In genomic region chr2:28533901-28534435, GRCm38 (mm10) we compare ENCODE assay signal across 8 mouse cellular contexts. TPM values are rescaled to one million over a fixed set of nuclear protein-coding genes. Genes with fewer than 3 reads are reported as not detected.
A peak's percentile ranks its signal among the peaks of the same experiment; 100 is the strongest.
DNase-seq lines count a peak whose midpoint lies in the region; ATAC-seq and TF ChIP-seq lines count a peak whose summit lies in the region.

No protein-coding gene starts in this region.

- no peak for DNase-seq in lung, adult 2 months
- DNase-seq in lung, postnatal 10 days, result no peak
- DNase-seq in limb, embryonic 11.5 days (ENCODE audit: low spot score), result no peak
- no peak for DNase-seq in spleen, adult 18-20 months
- no peak for DNase-seq in Muller cell, postnatal 12 days (ENCODE audit: inconsistent ontology term)

- no peaks in the 10 kb centered on the region for H3K27me3 ChIP-seq in forebrain, embryonic 12.5 days
- H3K27me3 ChIP-seq in limb, embryonic 11.5 days (ENCODE audit: control insufficient read depth, insufficient read depth, low read length), result no peaks in the 10 kb centered on the region

- peaks cover 12% of the 10 kb centered on the region for H3K4me1 ChIP-seq in lung, adult 2 months (ENCODE audit: control insufficient read depth, insufficient read depth, low read length)
- H3K4me1 ChIP-seq in forebrain, embryonic 12.5 days, result peaks cover 98% of the 10 kb centered on the region
- peaks cover 56% of the 10 kb centered on the region for H3K4me1 ChIP-seq in limb, embryonic 11.5 days (ENCODE audit: control insufficient read depth, insufficient read depth, low read length)
- peaks cover 80% of the 10 kb centered on the region for H3K4me1 ChIP-seq in olfactory bulb, adult 2 months (ENCODE audit: control insufficient read depth, insufficient read depth, low read length)

- 46% methylated on average over 7 of the region's 7 CpGs for WGBS in lung, adult 2 months
- WGBS in forebrain, embryonic 12.5 days, result 59% methylated on average over 7 of the region's 7 CpGs
- WGBS in limb, embryonic 11.5 days, result 65% methylated on average over 7 of the region's 7 CpGs
- WGBS in olfactory bulb, adult 2 months, result 20% methylated on average over 7 of the region's 7 CpGs

- H3K9me3 ChIP-seq in forebrain, embryonic 12.5 days, result no peaks in the 10 kb centered on the region
- H3K9me3 ChIP-seq in limb, embryonic 11.5 days (ENCODE audit: control insufficient read depth, low read length), result no peaks in the 10 kb centered on the region

- H3K9ac ChIP-seq in forebrain, embryonic 12.5 days, result peak overlapping the region; percentile 69
- peak overlapping the region; percentile 74 for H3K9ac ChIP-seq in limb, embryonic 11.5 days (ENCODE audit: low read length)

- peak overlapping the region; percentile 79 for H3K27ac ChIP-seq in forebrain, embryonic 12.5 days
- peak overlapping the region; percentile 85 for H3K27ac ChIP-seq in limb, embryonic 11.5 days (replicated peaks; ENCODE audit: low read depth, low read length)
- peak overlapping the region; percentile 54 for H3K27ac ChIP-seq in olfactory bulb, adult 2 months (ENCODE audit: insufficient read depth, low read depth, low read length)

- ATAC-seq in forebrain, embryonic 12.5 days (ENCODE audit: low FRiP score), result peak; percentile 7; the same call in 1 of the 2 replicates
- 0 out of 2 replicates have a peak, but pooled peaks have one; percentile 2 for ATAC-seq in limb, embryonic 11.5 days (ENCODE audit: insufficient number of reproducible peaks, low FRiP score, low TSS enrichment, low read depth)
- no peak for ATAC-seq in CD4-positive, CD25-positive, alpha-beta regulatory T cell, adult 4 months

- no peak for TF ChIP-seq CTCF in lung, adult 2 months (IDR thresholded peaks at IDR 0.05; ENCODE audit: insufficient read depth, low read length)
- no peak for TF ChIP-seq CTCF in olfactory bulb, adult 2 months (IDR thresholded peaks at IDR 0.05; ENCODE audit: insufficient read depth, low read depth, low read length)

- TF ChIP-seq POLR2A in lung, adult 2 months (IDR thresholded peaks at IDR 0.05; ENCODE audit: borderline replicate concordance, extremely low read depth, low read depth, low read length), result no peak
- no peak for TF ChIP-seq POLR2A in olfactory bulb, adult 2 months (IDR thresholded peaks at IDR 0.05; ENCODE audit: insufficient read depth, low read depth, low read length)

- H3K36me3 ChIP-seq in forebrain, embryonic 12.5 days (replicated peaks), result no peaks in the 10 kb centered on the region
- no peaks in the 10 kb centered on the region for H3K36me3 ChIP-seq in limb, embryonic 11.5 days (ENCODE audit: control insufficient read depth, insufficient read depth, low read length)

- peak overlapping the region; percentile 84 for H3K4me2 ChIP-seq in forebrain, embryonic 12.5 days
- H3K4me2 ChIP-seq in limb, embryonic 11.5 days (ENCODE audit: low read depth, severe bottlenecking), result peak overlapping the region; percentile 83

- peak overlapping the region; percentile 79 for H3K4me3 ChIP-seq in lung, adult 2 months (replicated peaks; ENCODE audit: extremely low read depth, low read depth, low read length)
- H3K4me3 ChIP-seq in forebrain, embryonic 12.5 days (replicated peaks), result peak overlapping the region; percentile 58
- H3K4me3 ChIP-seq in limb, embryonic 11.5 days (ENCODE audit: low read depth, low read length), result peak overlapping the region; percentile 59
- peak overlapping the region; percentile 62 for H3K4me3 ChIP-seq in olfactory bulb, adult 2 months (ENCODE audit: insufficient read depth, low read depth, low read length)

RNA-seq across cellular contexts. Expression of gene Ralgds, which starts 21.0 kb away (rescaled TPM):
- polyA plus RNA-seq in lung, adult 2 months (2012; rRNA removed), result 83.5 and 84.1 TPM in 2 replicates
- polyA plus RNA-seq in forebrain, embryonic 12.5 days (2016; fragmentation: Nextera tagmentation; extraction: Ambion mirVana), result 55.2 and 62.6 TPM in 2 replicates
- 37.3 and 43.1 TPM in 2 replicates for polyA plus RNA-seq in limb, embryonic 11.5 days (2014; fragmentation: Nextera tagmentation; extraction: Ambion mirVana)
- not detected in 2 replicates for polyA plus RNA-seq in olfactory bulb, adult 2 months (2012; ENCODE audit: insufficient read depth, insufficient read length, low replicate concordance, missing spikeins)
- 1 to 10 TPM; 4.3 to 8.8 TPM for polyA plus RNA-seq in CD4-positive, CD25-positive, alpha-beta regulatory T cell, adult 4 months (2017; shearing (Covaris generic))

RNA-seq across cellular contexts. Expression of gene Gm10134, which starts 28.1 kb away (rescaled TPM):
- 1.1 TPM in 2 replicates for polyA plus RNA-seq in lung, adult 2 months (2012; rRNA removed)
- polyA plus RNA-seq in forebrain, embryonic 12.5 days (2016; fragmentation: Nextera tagmentation; extraction: Ambion mirVana), result 0.61 and 0.64 TPM in 2 replicates
- not detected in 2 replicates for polyA plus RNA-seq in limb, embryonic 11.5 days (2014; fragmentation: Nextera tagmentation; extraction: Ambion mirVana)
- not detected in 2 replicates for polyA plus RNA-seq in olfactory bulb, adult 2 months (2012; ENCODE audit: insufficient read depth, insufficient read length, low replicate concordance, missing spikeins)
- not detected for polyA plus RNA-seq in CD4-positive, CD25-positive, alpha-beta regulatory T cell, adult 4 months (2017; shearing (Covaris generic))

RNA-seq across cellular contexts. Expression of gene Cel, which starts 29.2 kb away (rescaled TPM):
- polyA plus RNA-seq in lung, adult 2 months (2012; rRNA removed), result 0.12 and 3.3 TPM in 2 replicates
- polyA plus RNA-seq in forebrain, embryonic 12.5 days (2016; fragmentation: Nextera tagmentation; extraction: Ambion mirVana), result not detected in 2 replicates
- polyA plus RNA-seq in limb, embryonic 11.5 days (2014; fragmentation: Nextera tagmentation; extraction: Ambion mirVana), result not detected in 2 replicates
- not detected in 2 replicates for polyA plus RNA-seq in olfactory bulb, adult 2 months (2012; ENCODE audit: insufficient read depth, insufficient read length, low replicate concordance, missing spikeins)
- polyA plus RNA-seq in CD4-positive, CD25-positive, alpha-beta regulatory T cell, adult 4 months (2017; shearing (Covaris generic)), result not detected

RNA-seq across cellular contexts. Expression of gene Gbgt1, which starts 37.3 kb away (rescaled TPM):
- polyA plus RNA-seq in lung, adult 2 months (2012; rRNA removed), result 5.1 and 5.6 TPM in 2 replicates
- polyA plus RNA-seq in forebrain, embryonic 12.5 days (2016; fragmentation: Nextera tagmentation; extraction: Ambion mirVana), result 0.32 TPM in 2 replicates
- polyA plus RNA-seq in limb, embryonic 11.5 days (2014; fragmentation: Nextera tagmentation; extraction: Ambion mirVana), result not detected in 2 replicates
- polyA plus RNA-seq in olfactory bulb, adult 2 months (2012; ENCODE audit: insufficient read depth, insufficient read length, low replicate concordance, missing spikeins), result not detected in 2 replicates
- polyA plus RNA-seq in CD4-positive, CD25-positive, alpha-beta regulatory T cell, adult 4 months (2017; shearing (Covaris generic)), result not detected

RNA-seq across cellular contexts. Expression of gene Gtf3c5, which starts 49.6 kb away (rescaled TPM):
- polyA plus RNA-seq in lung, adult 2 months (2012; rRNA removed), result 21.6 and 27.3 TPM in 2 replicates
- 46.9 and 50.9 TPM in 2 replicates for polyA plus RNA-seq in forebrain, embryonic 12.5 days (2016; fragmentation: Nextera tagmentation; extraction: Ambion mirVana)
- polyA plus RNA-seq in limb, embryonic 11.5 days (2014; fragmentation: Nextera tagmentation; extraction: Ambion mirVana), result 48.6 and 48.9 TPM in 2 replicates
- polyA plus RNA-seq in olfactory bulb, adult 2 months (2012; ENCODE audit: insufficient read depth, insufficient read length, low replicate concordance, missing spikeins), result not detected in 2 replicates
- 10 to 100 TPM; 18.5 to 27.0 TPM for polyA plus RNA-seq in CD4-positive, CD25-positive, alpha-beta regulatory T cell, adult 4 months (2017; shearing (Covaris generic))
